Mouse (Mus musculus) intestine, postnatal 0 days (tissue): ENCODE results near the gene Gtpbp3. TPM values are rescaled to one million over a fixed set of nuclear protein-coding genes. Genes with fewer than 3 reads are reported as not detected.
A peak's percentile ranks its signal among the peaks of the same experiment; 100 is the strongest.

Experiments used
- ATAC-seq: fragments of 200-750 bp; cut with Nextera tagmentation; 2 replicates; pipeline ENCODE4 v1.8.0; 2017; ENCODE audit warnings: mild to moderate bottlenecking, moderate TSS enrichment, moderate library complexity
- H3K27ac ChIP-seq: fragments of 300-500 bp; sonication (generic); 2 replicates; pipeline ENCODE4 v1.5.1; 2014; ENCODE audit warnings: mild to moderate bottlenecking, low read depth, low read length, moderate library complexity
- H3K27me3 ChIP-seq: fragments of 300-500 bp; sonication (generic); replicated peaks from 2 replicates; pipeline ENCODE4 v1.6.1; 2014; ENCODE audit warnings: low read length, mixed read lengths; ENCODE audit not compliant: control insufficient read depth, insufficient read depth
- H3K36me3 ChIP-seq: fragments of 300-500 bp; sonication (generic); 2 replicates; pipeline ENCODE4 v1.6.1; 2014; ENCODE audit warnings: mild to moderate bottlenecking, moderate library complexity; ENCODE audit not compliant: control insufficient read depth, insufficient read depth
- H3K4me1 ChIP-seq: fragments of 300-500 bp; sonication (generic); replicated peaks from 2 replicates; pipeline ENCODE4 v1.6.1; 2014; ENCODE audit warnings: antibody characterized with exemption, low read length, mixed read lengths; ENCODE audit not compliant: control insufficient read depth, insufficient read depth
- H3K4me2 ChIP-seq: fragments of 300-500 bp; sonication (generic); replicated peaks from 2 replicates; pipeline ENCODE4 v1.6.1; 2014; ENCODE audit warnings: low read depth, mild to moderate bottlenecking, moderate library complexity
- H3K4me3 ChIP-seq: fragments of 300-500 bp; sonication (generic); 2 replicates; pipeline ENCODE4 v1.5.1; 2014; ENCODE audit warnings: low read depth, low read length
- H3K9ac ChIP-seq: fragments of 300-500 bp; sonication (generic); 2 replicates; pipeline ENCODE4 v1.6.1; 2014; ENCODE audit warnings: mild to moderate bottlenecking, low read depth, low read length
- H3K9me3 ChIP-seq: fragments of 300-500 bp; sonication (generic); 2 replicates; pipeline ENCODE4 v1.6.1; 2016; ENCODE audit warnings: mixed run types; ENCODE audit not compliant: control insufficient read depth
- CTCF ChIP-seq: sonication (generic); IDR thresholded peaks from 2 replicates; pipeline ENCODE4 v1.5.1; 2016; ENCODE audit warnings: low read depth, mild to moderate bottlenecking, control low read depth, antibody characterized with exemption, moderate library complexity
- WGBS: fragments of 180-500 bp; shearing (Covaris S2); extraction: QIAGEN DNeasy Blood & Tissue Kit; methylation state at CpG from one replicate; pipeline ENCODE4 v1.1.7; 2014; 5-methylcytosine and 5-hydroxymethylcytosine counted together
- polyA plus RNA-seq: library from polyadenylated mRNA; unstranded; fragments of >200 nt; fragmentation: Nextera tagmentation; extraction: Ambion mirVana; gene quantifications from 2 replicates; pipeline ENCODE4 v1.2.1, GENCODE M21; 2015

Gene Gtpbp3
- polyA plus RNA-seq, 1 experiment from 2014 or later: 6.6 TPM

- ATAC-seq: no peak
- H3K27me3 ChIP-seq: no peaks in the 10 kb centered on the region
- peak; percentile 71 for TF ChIP-seq CTCF
- H3K27ac ChIP-seq: no peak overlapping the region
- WGBS: 56% methylated on average over 14 of the region's 14 CpGs
- peaks cover 23% of the 10 kb centered on the region for H3K36me3 ChIP-seq
- no peaks in the 10 kb centered on the region; the same call in 1 of the 2 replicates for H3K4me1 ChIP-seq
- peak overlapping the region; percentile 65; the same call in 1 of the 2 replicates for H3K4me3 ChIP-seq
- H3K4me2 ChIP-seq: peak overlapping the region; percentile 85
- H3K9me3 ChIP-seq: no peaks in the 10 kb centered on the region
- H3K9ac ChIP-seq: 0 out of 2 replicates have a peak overlapping the region, but pooled peaks have one; percentile 64
These were observed 10.6 kb upstream of the Gtpbp3 start for GRCm38 (mm10) chr8:71477196-71477845.

DNA sequence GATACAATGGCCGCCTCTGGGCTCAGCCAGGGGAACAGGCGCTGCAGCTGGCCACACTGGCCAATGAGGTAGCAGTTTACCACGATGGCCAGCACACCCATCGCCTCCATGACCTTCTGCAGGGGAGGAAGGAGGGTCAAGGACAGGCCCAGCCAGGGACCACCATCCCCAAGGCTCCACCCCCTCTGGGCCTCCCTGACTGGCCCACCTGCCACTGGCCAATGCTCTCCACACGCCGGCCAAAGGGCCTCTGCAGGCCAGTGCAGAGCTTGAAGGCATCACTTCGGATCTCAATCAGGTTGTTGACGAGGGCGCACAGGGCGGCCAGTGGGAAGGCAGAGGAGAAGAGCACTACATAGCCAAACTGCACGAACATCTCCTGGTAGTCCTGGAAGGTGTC lies 9.0 kb upstream of the Gtpbp3 start:
- Histone ChIP-seq H3K4me1 (no peaks in the 10 kb centered on the region; the same call in 1 of the 2 replicates), H3K36me3 (peaks cover 10% of the 10 kb centered on the region; the same call in 1 of the 2 replicates), H3K9ac (no peak overlapping the region), H3K4me3 (no peak overlapping the region), H3K9me3 (no peaks in the 10 kb centered on the region), H3K27me3 (no peaks in the 10 kb centered on the region), H3K27ac (no peak overlapping the region), H3K4me2 (no peak overlapping the region)
- ATAC-seq: no peak
- WGBS: 92% methylated on average over 11 of the region's 11 CpGs
- TF ChIP-seq CTCF: no peak

DNA sequence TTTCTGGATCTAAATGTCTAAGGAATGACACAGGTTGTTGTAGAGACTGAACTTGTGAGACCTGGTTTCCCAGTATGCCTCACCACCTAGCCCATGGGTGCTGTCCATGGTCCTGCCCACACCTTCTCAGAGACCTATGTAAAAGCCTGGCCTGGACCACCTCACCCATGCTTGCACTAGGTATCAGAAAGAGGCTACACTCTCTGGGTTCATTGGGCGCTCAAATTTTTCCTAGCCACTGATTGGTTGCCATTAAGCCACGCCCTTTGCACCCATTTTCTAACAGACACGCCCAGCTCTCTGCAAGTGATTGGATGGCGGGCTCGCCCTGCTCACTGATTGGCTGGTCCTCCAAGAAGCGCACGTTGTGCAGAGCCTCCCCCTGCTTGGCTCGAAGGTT lies 4.0 kb upstream of the Gtpbp3 start:
- 55% methylated on average over 8 of the region's 8 CpGs for WGBS
- ATAC-seq: no peak
- Histone ChIP-seq H3K4me2 (no peak overlapping the region), H3K9me3 (no peaks in the 10 kb centered on the region), H3K27me3 (no peaks in the 10 kb centered on the region), H3K4me1 (peaks cover 6% of the 10 kb centered on the region), H3K36me3 (0 out of 2 replicates have a peak, but pooled peaks cover 2% of the 10 kb centered on the region), H3K27ac (no peak overlapping the region), H3K9ac (no peak overlapping the region), H3K4me3 (no peak overlapping the region)
- no peak for TF ChIP-seq CTCF

DNA sequence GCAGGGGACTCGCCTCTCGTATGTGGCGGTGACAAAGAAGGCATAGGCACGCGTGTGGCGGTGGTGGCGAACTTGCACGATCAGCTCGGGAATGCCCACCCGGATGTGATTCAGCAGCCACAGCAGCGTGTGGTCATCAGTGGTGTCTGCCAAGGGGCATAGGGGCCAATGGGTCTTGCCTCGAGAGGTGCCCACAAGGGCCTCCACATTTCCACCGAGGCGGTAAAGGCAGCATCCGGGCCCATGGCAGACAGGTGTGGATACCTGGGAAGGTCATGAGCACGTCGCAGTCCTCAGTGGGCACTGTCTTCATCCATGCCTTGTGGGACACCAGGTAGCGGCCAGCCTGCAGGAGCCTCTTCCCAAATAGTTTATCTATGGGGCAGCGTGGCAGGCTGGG lies 3.2 kb upstream of the Gtpbp3 start:
- Histone ChIP-seq H3K9ac (no peak overlapping the region), H3K4me3 (no peak overlapping the region), H3K4me1 (peaks cover 9% of the 10 kb centered on the region), H3K9me3 (no peaks in the 10 kb centered on the region), H3K4me2 (peak overlapping the region; percentile 93; the same call in 1 of the 2 replicates), H3K36me3 (no peaks in the 10 kb centered on the region), H3K27me3 (no peaks in the 10 kb centered on the region), H3K27ac (no peak overlapping the region)
- no peak for TF ChIP-seq CTCF
- no peak for ATAC-seq
- 91% methylated on average over 19 of the region's 19 CpGs for WGBS

DNA sequence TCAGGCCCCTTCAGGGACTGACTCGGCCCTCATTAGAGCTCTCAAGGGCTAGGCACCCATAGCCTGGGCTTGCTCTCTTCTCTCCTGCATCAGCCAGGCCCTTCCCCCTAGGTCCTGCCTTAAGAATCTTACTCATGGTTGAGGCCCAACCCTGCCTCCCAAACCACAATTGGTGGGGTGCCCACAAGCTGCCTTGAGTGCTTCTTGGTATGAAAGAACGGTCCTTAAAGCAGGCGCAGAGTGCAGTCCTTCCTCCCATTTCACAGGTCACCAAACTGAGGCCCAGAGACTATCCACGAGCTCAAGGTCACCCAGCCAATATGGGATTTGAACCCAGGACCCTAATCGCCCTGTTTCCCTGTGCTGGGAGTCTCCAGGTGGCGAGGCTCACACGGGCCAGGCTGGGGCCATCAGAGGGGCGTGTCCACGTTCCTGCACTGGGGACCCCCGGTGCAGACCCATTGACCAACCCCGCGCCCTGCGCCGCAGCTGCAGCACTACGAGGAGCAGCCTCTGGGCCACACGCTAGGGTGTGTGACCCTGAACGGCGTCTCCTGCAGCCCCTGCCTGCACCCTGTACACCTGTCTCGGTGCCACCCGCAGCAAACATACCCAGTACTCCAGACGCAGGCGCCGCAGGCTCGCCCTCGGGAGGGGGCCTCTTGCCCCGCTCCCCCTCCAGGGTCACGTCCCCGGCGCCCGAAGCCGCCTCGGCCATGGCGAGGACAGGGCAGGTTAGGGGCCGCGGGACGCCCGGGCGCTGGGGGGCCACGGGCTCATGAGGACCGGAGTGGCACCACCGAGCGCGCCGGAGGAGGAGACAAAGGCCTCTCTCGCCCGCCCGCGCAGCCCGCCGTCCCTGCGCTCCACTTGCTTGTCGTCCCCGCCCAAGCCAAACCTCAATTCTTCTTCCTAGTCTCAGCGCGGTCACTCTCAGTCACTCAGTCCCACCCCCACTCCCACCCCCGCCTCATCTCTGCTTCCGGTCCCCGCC lies 2.5 kb upstream of the Gtpbp3 start, which contains the start of gene Ano8:
Gene Ano8, minus strand, starts transcription at position 822 of the 994 bp plus-strand sequence.
- Histone ChIP-seq H3K4me3 (peak within 1 kb of the TSS; percentile 68), H3K36me3 (no peaks in the 10 kb centered on the region; the same call in 1 of the 2 replicates), H3K9ac (peak within 1 kb of the TSS; percentile 64), H3K27me3 (no peaks in the 10 kb centered on the region), H3K4me1 (peaks cover 9% of the 10 kb centered on the region), H3K27ac (no peak within 1 kb of the TSS), H3K4me2 (peak within 1 kb of the TSS; percentile 93), H3K9me3 (no peaks in the 10 kb centered on the region)
- WGBS: 7% methylated on average over 50 of the region's 58 CpGs
- no peak for TF ChIP-seq CTCF
- peak; percentile 29 for ATAC-seq

DNA sequence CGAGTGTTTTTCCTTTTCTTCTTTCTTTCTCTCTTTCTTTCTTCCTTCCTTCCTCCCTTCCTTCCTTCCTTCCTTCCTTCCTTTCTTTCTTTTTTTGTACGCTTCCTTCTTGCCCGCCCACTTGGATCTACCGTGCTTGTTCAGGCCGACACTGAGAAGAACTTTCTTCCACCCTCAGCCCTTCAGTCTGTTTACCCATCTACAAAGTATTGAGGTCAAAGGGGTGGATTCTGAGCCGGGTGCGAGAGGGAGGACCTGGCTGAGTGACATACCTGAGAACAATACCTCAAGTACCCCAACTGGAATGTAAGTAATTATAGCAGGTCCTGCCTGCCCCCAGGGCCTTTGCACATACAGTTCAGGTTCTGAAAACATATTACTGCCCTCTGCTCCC lies 1.8 kb upstream of the Gtpbp3 start:
- no peaks in the 10 kb centered on the region for H3K27me3 ChIP-seq
- H3K4me3 ChIP-seq: peak overlapping the region; percentile 68
- H3K9ac ChIP-seq: no peak overlapping the region; the same call in 1 of the 2 replicates
- H3K4me2 ChIP-seq: peak overlapping the region; percentile 93
- no peak for TF ChIP-seq CTCF
- no peaks in the 10 kb centered on the region for H3K9me3 ChIP-seq
- H3K36me3 ChIP-seq: peaks cover 3% of the 10 kb centered on the region; the same call in 1 of the 2 replicates
- peaks cover 9% of the 10 kb centered on the region for H3K4me1 ChIP-seq
- no peak overlapping the region for H3K27ac ChIP-seq
- no peak for ATAC-seq
- 9% methylated on average over 7 of the region's 7 CpGs for WGBS
